Mouse (Mus musculus) right cerebral cortex, adult 2 months (tissue): ENCODE data around the gene Sulf2.

Experiments
- DNase-seq, 2 experiments: peaks; one replicate each; pipeline ENCODE4 v3.0.0; 2021 to 2022; ENCODE audit warnings: low spot score in 2 of 2

The Sulf2 gene

DNA sequence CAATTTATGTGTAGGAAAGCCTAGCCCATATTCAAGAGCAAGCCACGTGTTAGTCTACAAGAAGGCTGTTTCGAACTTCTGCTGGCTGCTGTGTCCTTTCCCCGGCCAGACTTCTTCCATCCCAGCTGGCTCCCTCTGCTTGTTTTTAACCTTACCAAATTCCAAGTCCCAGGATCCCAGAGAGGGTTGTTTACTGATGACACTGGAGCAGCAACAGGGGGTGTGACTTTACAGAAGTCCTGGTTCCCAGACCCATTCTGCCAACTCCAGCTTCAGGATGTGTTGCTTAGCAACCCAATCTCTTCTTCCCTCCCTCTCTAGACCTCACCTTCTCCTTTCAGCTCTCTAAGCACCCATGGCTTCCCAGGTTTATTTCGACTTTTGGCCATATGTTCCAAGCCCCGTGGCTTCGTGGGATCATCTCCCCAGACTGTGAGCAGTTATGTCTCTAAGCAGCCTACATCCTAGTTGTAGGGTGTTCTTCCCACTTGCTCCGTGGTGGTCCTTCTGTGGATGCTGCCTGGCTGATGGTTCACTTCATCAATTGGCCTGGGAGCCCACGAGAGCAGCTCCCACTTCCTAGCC, 20.2 kb upstream of the Sulf2 start:
- DNase-seq, result no peak

DNA sequence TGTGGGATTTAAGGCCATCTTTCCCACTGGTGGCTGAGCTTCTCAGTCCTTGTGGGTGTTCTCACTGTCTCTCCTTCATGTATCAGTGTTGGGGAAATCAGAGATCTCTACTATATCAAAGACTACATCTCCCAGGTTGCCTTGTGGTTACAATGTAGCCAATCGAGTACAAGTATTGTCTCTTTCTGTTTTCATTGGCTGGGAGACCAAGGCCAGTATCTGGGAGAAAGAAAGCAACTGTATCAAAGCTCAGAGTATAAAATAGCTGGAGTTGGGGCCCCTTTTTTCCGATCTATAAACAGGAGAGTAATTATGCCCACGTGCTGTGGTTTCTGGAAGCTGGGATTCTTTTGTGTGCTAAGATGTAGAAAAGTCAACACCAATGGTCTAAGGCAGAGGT, 19.7 kb upstream of the Sulf2 start:
- DNase-seq, result no peak

DNA sequence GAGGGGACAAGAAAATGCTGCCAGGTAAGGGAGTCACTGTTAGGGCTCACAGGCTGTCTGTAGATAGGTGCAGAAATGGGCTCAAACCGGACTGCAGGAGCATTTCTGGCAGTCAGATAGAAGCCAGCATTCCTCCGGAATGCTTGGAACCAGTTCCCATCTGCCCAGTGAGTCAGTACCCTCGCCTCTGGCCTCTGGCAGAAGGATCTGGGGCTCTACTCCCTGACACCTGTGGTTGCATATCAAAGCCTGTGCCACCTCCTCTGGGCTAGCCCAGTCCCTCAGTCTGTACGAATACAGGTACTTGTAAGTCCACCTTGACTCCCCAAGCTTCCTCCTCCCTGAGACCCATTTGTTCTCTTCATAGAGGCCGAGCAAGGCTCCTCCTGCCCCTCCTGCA, 17.7 kb upstream of the Sulf2 start:
- DNase-seq, result no peak

DNA sequence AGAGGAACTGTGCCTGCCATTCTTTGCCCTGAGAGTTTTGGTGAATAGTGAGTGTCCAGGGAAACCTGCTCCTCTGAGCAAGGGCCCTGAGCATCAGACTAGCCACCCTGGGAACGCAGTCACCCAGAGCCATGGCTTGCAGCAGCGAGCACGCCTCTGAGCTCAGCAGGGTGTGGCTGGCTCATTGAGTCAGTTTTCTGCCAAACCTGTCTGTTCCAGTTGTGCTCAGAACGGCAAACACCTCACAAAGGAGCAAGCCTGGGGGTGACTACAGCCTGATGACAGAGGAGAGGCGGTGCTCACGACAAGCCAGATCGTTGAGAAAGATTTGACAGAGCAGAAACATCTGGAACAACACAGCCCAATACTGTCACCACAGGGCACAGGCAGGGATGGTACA, 14.7 kb upstream of the Sulf2 start:
- no peak for DNase-seq

DNA sequence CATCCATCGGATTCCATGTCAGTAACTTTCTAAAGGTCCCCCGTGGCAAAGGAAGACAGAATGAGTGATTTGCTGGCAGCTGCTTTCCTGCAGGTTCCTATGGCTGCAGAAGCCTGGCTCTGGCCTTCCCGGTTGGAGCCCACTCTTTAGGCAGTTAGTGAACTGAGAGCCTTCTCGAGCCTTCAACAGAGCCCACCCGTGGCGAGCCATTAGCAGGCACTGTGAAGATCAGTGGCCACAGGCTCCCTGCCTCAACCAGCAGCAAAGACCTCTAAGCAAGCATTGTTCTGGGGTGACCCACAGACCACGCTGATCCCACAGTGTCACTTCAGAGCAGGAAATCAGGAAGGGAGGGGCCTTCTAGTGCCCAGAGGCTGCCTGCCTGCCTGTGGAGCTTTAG, 13.4 kb upstream of the Sulf2 start:
- DNase-seq, result no peak

DNA sequence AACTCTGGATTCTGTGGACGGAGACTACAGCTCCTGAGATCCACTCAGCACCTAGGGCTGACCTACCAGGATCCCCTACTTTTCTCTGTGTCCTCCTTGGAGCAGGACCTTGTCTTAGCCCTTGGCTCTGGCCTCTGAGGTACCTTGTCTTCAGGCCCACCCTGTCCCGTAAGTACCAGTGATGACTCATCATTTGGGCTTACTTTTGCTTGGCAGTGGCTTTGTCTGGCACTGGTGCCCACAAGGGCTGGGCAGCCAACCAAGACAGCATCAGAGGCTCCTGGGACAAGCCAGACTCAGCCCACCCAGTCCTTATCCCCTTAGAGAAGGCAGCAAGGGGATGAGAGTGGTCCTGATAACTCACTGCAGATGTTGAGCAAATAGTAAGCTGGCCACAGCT, 11.9 kb upstream of the Sulf2 start:
- DNase-seq, result no peak

GRCm38 (mm10) chr2:166165396-166165795, 9.9 kb upstream of the Sulf2 start:
- peak in 1 of 2 experiments; percentile 40 for DNase-seq

DNA sequence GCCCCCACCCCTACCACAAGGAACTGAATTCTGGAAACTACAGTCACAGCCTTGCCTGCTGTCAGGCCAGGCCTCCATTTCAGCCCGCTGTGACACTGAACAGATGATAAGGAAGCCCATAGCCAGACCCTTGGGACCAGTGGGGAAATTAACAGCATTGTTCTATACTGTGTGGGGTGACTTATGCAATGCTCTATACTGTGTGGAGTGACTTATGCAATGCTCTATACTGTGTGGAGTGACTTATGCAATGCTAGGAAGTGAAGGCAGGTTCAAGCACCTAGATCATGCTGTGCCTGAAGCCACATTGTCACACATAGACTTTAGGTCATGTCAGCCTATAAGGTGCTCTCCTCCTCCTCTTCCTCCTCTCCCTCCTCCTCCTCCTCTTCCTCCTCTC, 9.1 kb upstream of the Sulf2 start:
- no peak for DNase-seq

GRCm38 (mm10) chr2:166163917-166164316, 8.5 kb upstream of the Sulf2 start:
- DNase-seq, result no peak

DNA sequence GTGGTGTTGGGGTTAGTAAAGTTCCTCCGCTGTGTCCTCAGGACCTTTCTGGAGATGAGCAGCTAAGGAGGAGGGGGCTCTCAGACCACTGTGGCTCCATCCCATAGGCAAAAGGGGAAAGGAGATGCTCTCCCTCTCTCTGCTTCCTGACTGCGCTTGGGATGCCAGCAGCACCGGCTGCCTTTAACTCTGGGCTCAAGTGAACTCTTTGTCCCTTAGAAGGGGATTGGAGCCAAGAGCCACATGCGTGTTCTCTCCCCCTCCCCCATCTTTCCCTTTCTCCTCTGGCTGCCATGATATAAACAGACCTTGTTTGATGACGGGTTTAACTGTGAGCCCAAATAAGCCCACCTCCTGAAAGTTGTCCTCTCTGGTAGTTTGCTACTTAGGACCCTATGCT, 7.8 kb upstream of the Sulf2 start:
- DNase-seq, result no peak

- no peak for DNase-seq
Observed at GRCm38 (mm10) chr2:166162160-166162559, 6.7 kb upstream of the Sulf2 start.

DNA sequence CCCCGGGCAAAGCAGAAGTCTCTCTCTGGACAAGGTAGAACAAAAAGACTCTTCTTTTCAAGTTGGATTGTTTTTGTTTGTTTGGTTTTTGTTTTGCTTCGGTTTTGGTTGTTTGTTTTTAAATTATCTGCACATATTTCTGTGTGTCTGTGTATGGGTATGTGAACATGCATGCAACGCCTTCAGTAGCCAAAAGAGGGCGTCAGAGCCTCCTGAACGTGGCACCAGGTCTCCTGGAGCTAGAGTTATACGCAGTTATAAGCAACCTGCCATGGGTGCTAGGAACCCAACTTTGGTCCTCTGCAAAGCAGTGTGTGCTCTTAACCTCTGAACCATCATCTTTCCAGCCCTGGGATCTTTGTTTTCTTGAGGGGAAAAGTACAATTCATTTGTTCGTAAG, 3.8 kb upstream of the Sulf2 start:
- DNase-seq, result no peak

DNA sequence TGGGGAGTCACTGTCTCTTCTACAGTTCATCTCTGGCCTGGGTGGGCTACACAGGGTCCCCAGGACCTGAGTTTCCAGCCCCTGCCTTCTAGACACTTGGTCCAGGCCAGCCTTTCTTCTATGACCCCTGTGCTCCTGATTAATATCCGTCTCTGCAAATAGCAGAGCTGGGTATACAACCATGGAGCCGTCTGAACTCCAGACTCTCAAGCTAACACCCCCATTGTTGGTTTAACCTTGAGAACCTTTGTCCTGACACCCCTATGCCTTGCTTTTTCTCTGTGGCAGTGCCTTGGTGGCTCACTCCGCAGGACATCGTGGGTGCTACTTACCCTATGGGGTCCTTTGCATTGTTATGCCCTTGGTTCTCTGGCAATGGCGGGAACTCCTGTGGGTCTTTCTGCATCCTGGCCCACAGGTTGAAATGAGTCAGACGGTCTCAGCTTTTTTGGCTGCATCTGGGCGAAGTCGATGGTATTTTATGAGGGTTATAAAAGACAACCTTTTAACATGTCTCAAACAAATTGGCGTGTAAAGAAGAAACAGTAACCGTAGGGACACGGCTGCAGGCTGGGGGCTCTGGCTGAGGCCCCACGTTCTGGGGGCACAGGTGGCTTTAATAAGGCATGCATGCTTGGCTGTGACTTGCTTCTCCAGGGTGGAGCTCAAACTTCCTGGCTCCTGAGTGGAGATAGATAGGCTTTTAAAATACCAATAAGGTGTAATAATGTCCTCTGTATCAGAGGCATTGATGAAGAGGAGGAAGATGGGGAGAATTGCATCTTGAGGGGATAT, 2.5 kb upstream of the Sulf2 start:
- no peak for DNase-seq

DNA sequence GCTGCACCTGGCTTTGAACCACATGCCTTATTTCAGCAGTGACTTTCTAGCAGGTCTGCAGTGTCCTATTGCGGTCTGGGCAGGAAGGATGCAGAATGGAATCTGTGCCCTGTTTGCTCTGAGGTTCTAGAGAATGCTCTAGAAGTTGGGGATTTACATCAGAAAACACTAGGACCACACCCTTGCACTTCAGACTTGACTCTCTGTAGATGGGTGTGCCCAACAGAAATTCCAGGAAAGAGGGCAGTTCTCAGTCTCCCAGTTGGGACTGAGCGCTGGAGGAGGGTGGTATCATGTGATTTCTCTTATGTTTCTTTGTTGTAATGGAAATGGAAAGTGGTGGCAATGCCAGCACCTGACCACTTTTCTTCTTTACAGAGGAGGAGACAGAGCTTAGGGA, 1.7 kb upstream of the Sulf2 start:
- no peak for DNase-seq

GRCm38 (mm10) chr2:166156122-166156521, 659 bp upstream of the Sulf2 start:
- no peak for DNase-seq

- DNase-seq, result peak; percentile 31 to 58
Observed at GRCm38 (mm10) chr2:166154749-166155453, 562 bp downstream of the Sulf2 start.

GRCm38 (mm10) chr2:166153891-166154711, 1.4 kb downstream of the Sulf2 start:
- DNase-seq, result no peak

- no peak for DNase-seq
Observed at GRCm38 (mm10) chr2:166153399-166153793, 2.1 kb downstream of the Sulf2 start.

DNA sequence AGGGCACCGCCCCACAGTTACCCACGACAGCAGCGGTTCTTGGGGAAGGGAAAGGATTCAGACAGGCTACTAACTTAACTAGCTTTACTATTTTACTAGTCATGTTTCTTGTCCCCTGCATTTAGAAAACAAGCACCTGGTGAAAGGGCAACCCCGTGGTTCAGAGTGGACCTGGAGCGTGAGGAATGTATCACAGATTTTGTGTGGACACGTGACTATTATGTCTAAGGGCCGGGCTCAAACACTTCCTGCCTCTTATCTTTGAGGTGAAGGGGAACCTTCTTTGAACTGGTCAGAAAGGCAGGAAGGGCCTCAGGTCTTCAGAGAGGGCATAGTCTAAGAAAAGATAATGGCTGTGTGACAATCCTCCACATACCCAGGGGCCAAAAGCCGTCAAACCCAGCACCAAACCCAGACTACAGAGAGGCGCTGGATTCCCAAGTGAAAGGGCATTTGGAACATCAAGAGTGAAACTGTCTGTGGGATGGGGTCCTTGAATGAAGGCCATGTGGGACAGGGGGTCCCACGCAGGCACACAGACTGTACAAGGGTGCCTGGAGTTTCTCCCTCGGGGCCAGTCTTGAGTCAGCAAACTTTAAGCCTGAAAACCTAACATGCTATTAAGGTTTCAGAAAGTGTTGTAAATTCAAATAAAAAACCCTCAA, 2.6 kb downstream of the Sulf2 start:
- no peak for DNase-seq

- peak; percentile 81 to 88 for DNase-seq
Observed at GRCm38 (mm10) chr2:166151510-166152473, 3.7 kb downstream of the Sulf2 start.
